Mouse (Mus musculus) ovary, postnatal 10 days (tissue): ENCODE results near the gene Srebf1.
A peak's percentile ranks its signal among the peaks of the same experiment; 100 is the strongest.

Experiments used
- DNase-seq: peaks from one replicate; pipeline ENCODE4 v3.0.0; 2022; ENCODE audit warnings: low spot score

Gene Srebf1

GRCm38 (mm10) chr11:60205026-60205425 is 17.4 kb downstream of the Srebf1 start:
- DNase-seq = no peak

GRCm38 (mm10) chr11:60202710-60203638 is 19.4 kb downstream of the Srebf1 start:
- no peak for DNase-seq

GRCm38 (mm10) chr11:60200384-60200783 is 22.0 kb downstream of the Srebf1 start:
- DNase-seq = no peak

- DNase-seq = peak; percentile 91
These were observed 22.6 kb downstream of the Srebf1 start for GRCm38 (mm10) chr11:60199702-60200184.

GRCm38 (mm10) chr11:60198651-60199050 is 23.7 kb downstream of the Srebf1 start:
- DNase-seq = no peak

- no peak for DNase-seq
These were observed 24.3 kb downstream of the Srebf1 start for GRCm38 (mm10) chr11:60197998-60198619.

GRCm38 (mm10) chr11:60196344-60196743 is 26.0 kb downstream of the Srebf1 start:
- no peak for DNase-seq

- no peak for DNase-seq
These were observed 27.3 kb downstream of the Srebf1 start for GRCm38 (mm10) chr11:60195108-60195507.

GRCm38 (mm10) chr11:60193556-60193955 is 28.8 kb downstream of the Srebf1 start:
- DNase-seq = no peak

- no peak for DNase-seq
These were observed 29.8 kb downstream of the Srebf1 start for GRCm38 (mm10) chr11:60192534-60192933.

GRCm38 (mm10) chr11:60190055-60190641 is 32.2 kb downstream of the Srebf1 start:
- DNase-seq = no peak

GRCm38 (mm10) chr11:60189501-60190040 is 32.8 kb downstream of the Srebf1 start:
- DNase-seq = no peak

- no peak for DNase-seq
These were observed 34.0 kb downstream of the Srebf1 start for GRCm38 (mm10) chr11:60188275-60188853.

GRCm38 (mm10) chr11:60187070-60187469 is 35.3 kb downstream of the Srebf1 start:
- no peak for DNase-seq

GRCm38 (mm10) chr11:60185396-60186231 is 36.8 kb downstream of the Srebf1 start:
- DNase-seq = no peak

GRCm38 (mm10) chr11:60184346-60185325 is 37.7 kb downstream of the Srebf1 start:
- no peak for DNase-seq

GRCm38 (mm10) chr11:60182741-60183140 is 39.6 kb downstream of the Srebf1 start:
- DNase-seq = no peak

GRCm38 (mm10) chr11:60182116-60182670 is 40.2 kb downstream of the Srebf1 start:
- DNase-seq = no peak

- DNase-seq = no peak
These were observed 43.9 kb downstream of the Srebf1 start for GRCm38 (mm10) chr11:60178506-60178905.

GRCm38 (mm10) chr11:60178005-60178404 is 44.4 kb downstream of the Srebf1 start:
- DNase-seq = no peak
